8 mouse cellular contexts compared by ENCODE assay signal in genomic region chr4:128924841-128925606, GRCm38 (mm10). TPM values are rescaled to one million over a fixed set of nuclear protein-coding genes. Genes with fewer than 3 reads are reported as not detected.
DNase-seq lines count a peak whose midpoint lies in the region; ATAC-seq and TF ChIP-seq lines count a peak whose summit lies in the region.

No protein-coding gene starts in this region.

- H3K27ac ChIP-seq in forebrain, embryonic 16.5 days (ENCODE audit: low read length) = no peak overlapping the region
- peak overlapping the region; percentile 72 for H3K27ac ChIP-seq in layer of hippocampus, adult 2 months
- H3K27ac ChIP-seq in neural tube, embryonic 15.5 days (replicated peaks) = peak overlapping the region; percentile 77
- no peak overlapping the region for H3K27ac ChIP-seq in thymus, adult 2 months (ENCODE audit: control insufficient read depth, insufficient read depth, low read length)

- peak; percentile 86 for ATAC-seq in cerebellum, adult (ENCODE audit: insufficient number of reproducible peaks, low FRiP score, low TSS enrichment)
- ATAC-seq in forebrain, embryonic 16.5 days = peak; percentile 88
- ATAC-seq in neural tube, embryonic 15.5 days (ENCODE audit: low FRiP score) = peak; percentile 91

- H3K27me3 ChIP-seq in E14TG2a.4 (ENCODE audit: insufficient read depth, low read length) = peaks cover 19% of the 10 kb centered on the region
- H3K27me3 ChIP-seq in forebrain, embryonic 16.5 days (replicated peaks; ENCODE audit: control insufficient read depth, insufficient read depth, low read length) = peaks cover 8% of the 10 kb centered on the region; the same call in 1 of the 2 replicates
- H3K27me3 ChIP-seq in neural tube, embryonic 15.5 days (replicated peaks) = peaks cover 8% of the 10 kb centered on the region; the same call in 1 of the 2 replicates
- no peaks in the 10 kb centered on the region for H3K27me3 ChIP-seq in thymus, adult 2 months (ENCODE audit: control insufficient read depth, insufficient read depth, low read length)

- H3K4me1 ChIP-seq in E14TG2a.4 (replicated peaks; ENCODE audit: low read depth, low read length) = peaks cover 19% of the 10 kb centered on the region
- H3K4me1 ChIP-seq in forebrain, embryonic 16.5 days (replicated peaks; ENCODE audit: control insufficient read depth, insufficient read depth, low read length) = peaks cover 8% of the 10 kb centered on the region; the same call in 1 of the 2 replicates
- H3K4me1 ChIP-seq in lung, adult 2 months (ENCODE audit: control insufficient read depth, insufficient read depth, low read length) = peaks cover 5% of the 10 kb centered on the region; the same call in 1 of the 2 replicates
- peaks cover 10% of the 10 kb centered on the region for H3K4me1 ChIP-seq in neural tube, embryonic 15.5 days
- H3K4me1 ChIP-seq in thymus, adult 2 months (replicated peaks; ENCODE audit: control insufficient read depth, insufficient read depth, low read length) = peaks cover 3% of the 10 kb centered on the region

- TF ChIP-seq CTCF in E14TG2a.4 (conservative IDR thresholded peaks at IDR 0.05; ENCODE audit: low read length) = peak; percentile 51
- peak; percentile 95 for TF ChIP-seq CTCF in layer of hippocampus, adult 2 months (conservative IDR thresholded peaks at IDR 0.05)
- peak; percentile 70 for TF ChIP-seq CTCF in lung, adult 2 months (IDR thresholded peaks at IDR 0.05; ENCODE audit: insufficient read depth, low read length)
- peak; percentile 90 for TF ChIP-seq CTCF in thymus, adult 2 months (IDR thresholded peaks at IDR 0.05; ENCODE audit: borderline replicate concordance, control insufficient read depth, extremely low read depth, insufficient read depth, low read length, poor library complexity)

- no peaks in the 10 kb centered on the region for H3K36me3 ChIP-seq in E14TG2a.4 (ENCODE audit: insufficient read depth, low read length)
- H3K36me3 ChIP-seq in forebrain, embryonic 16.5 days (ENCODE audit: control insufficient read depth, insufficient read depth) = no peaks in the 10 kb centered on the region
- H3K36me3 ChIP-seq in neural tube, embryonic 15.5 days = no peaks in the 10 kb centered on the region
- no peaks in the 10 kb centered on the region for H3K36me3 ChIP-seq in thymus, adult 2 months (ENCODE audit: control insufficient read depth, insufficient read depth, low read length)

- peak; percentile 78 to 79 for DNase-seq in heart, postnatal 36 days
- peak; percentile 80 to 86 for DNase-seq in layer of hippocampus, adult 2 months (ENCODE audit: low spot score in 2 of 2)
- DNase-seq in lung, adult 2 months = peak; percentile 78
- peak; percentile 64 for DNase-seq in thymus, adult 2 months

- peak overlapping the region; percentile 68 for H3K4me3 ChIP-seq in E14TG2a.4 (replicated peaks; ENCODE audit: low read length)
- peak overlapping the region; percentile 38 for H3K4me3 ChIP-seq in forebrain, embryonic 16.5 days (replicated peaks; ENCODE audit: low read length)
- peak overlapping the region; percentile 64 for H3K4me3 ChIP-seq in layer of hippocampus, adult 2 months
- H3K4me3 ChIP-seq in lung, adult 2 months (replicated peaks; ENCODE audit: extremely low read depth, low read depth, low read length) = peak overlapping the region; percentile 53
- H3K4me3 ChIP-seq in neural tube, embryonic 15.5 days (replicated peaks) = peak overlapping the region; percentile 48
- H3K4me3 ChIP-seq in thymus, adult 2 months (ENCODE audit: control insufficient read depth, insufficient read depth, low read length) = peak overlapping the region; percentile 23; the same call in 1 of the 2 replicates

- no peaks in the 10 kb centered on the region for H3K9me3 ChIP-seq in E14TG2a.4 (ENCODE audit: low read length)
- no peaks in the 10 kb centered on the region for H3K9me3 ChIP-seq in forebrain, embryonic 16.5 days (ENCODE audit: control insufficient read depth, low read length)
- no peaks in the 10 kb centered on the region for H3K9me3 ChIP-seq in neural tube, embryonic 15.5 days (replicated peaks)

- H3K4me2 ChIP-seq in forebrain, embryonic 16.5 days (ENCODE audit: low read length) = peak overlapping the region; percentile 57
- H3K4me2 ChIP-seq in neural tube, embryonic 15.5 days = peak overlapping the region; percentile 81

- peak; percentile 78; the same call in 1 of the 2 replicates for TF ChIP-seq POLR2A in lung, adult 2 months (IDR thresholded peaks at IDR 0.05; ENCODE audit: borderline replicate concordance, extremely low read depth, low read depth, low read length)
- peak; percentile 62 for TF ChIP-seq POLR2A in thymus, adult 2 months (IDR thresholded peaks at IDR 0.05; ENCODE audit: control insufficient read depth, extremely low read depth, insufficient read depth, low read length, poor library complexity)

- WGBS in forebrain, embryonic 16.5 days = 13% methylated on average over 36 of the region's 36 CpGs
- 11% methylated on average over 36 of the region's 36 CpGs for WGBS in lung, adult 2 months
- 12% methylated on average over 36 of the region's 36 CpGs for WGBS in neural tube, embryonic 15.5 days
- WGBS in thymus, adult 2 months = 18% methylated on average over 36 of the region's 36 CpGs

- intact Hi-C loops in heart, postnatal 36 days (cut with DNase I) = loop anchor here (2.0 kb wide), 1 partner anchor 158 kb away; no protein-coding TSS in a partner anchor

- H3K9ac ChIP-seq in forebrain, embryonic 16.5 days (replicated peaks; ENCODE audit: low read depth, low read length) = peak overlapping the region; percentile 53
- H3K9ac ChIP-seq in neural tube, embryonic 15.5 days (replicated peaks) = peak overlapping the region; percentile 62

RNA-seq across cellular contexts. Expression of gene Azin2, which starts 37.2 kb away (rescaled TPM):
- polyA plus RNA-seq in forebrain, embryonic 16.5 days (2015; fragmentation: Nextera tagmentation; extraction: Ambion mirVana) = 9.8 and 10.3 TPM in 2 replicates
- 1 to 10 TPM; 2.4 to 3.0 TPM for total RNA-seq in heart, postnatal 36 days (2021)
- 10 to 100 TPM; 35.2 to 39.9 TPM for total RNA-seq in layer of hippocampus, adult 2 months (2021)
- polyA plus RNA-seq in lung, adult 2 months (2012; rRNA removed) = 46.2 and 49.4 TPM in 2 replicates
- 20.3 and 20.7 TPM in 2 replicates for polyA plus RNA-seq in neural tube, embryonic 15.5 days (2015; fragmentation: Nextera tagmentation; extraction: Ambion mirVana)
- polyA plus RNA-seq in thymus, adult 2 months (2012; rRNA removed) = 6.9 and 7.6 TPM in 2 replicates

RNA-seq across cellular contexts. Expression of gene Trim62, which starts 41.6 kb away (rescaled TPM):
- 9.3 and 10.9 TPM in 2 replicates for polyA plus RNA-seq in forebrain, embryonic 16.5 days (2015; fragmentation: Nextera tagmentation; extraction: Ambion mirVana)
- 1 to 10 TPM; 1.5 to 2.1 TPM for total RNA-seq in heart, postnatal 36 days (2021)
- 10 to 100 TPM; 13.0 to 14.2 TPM for total RNA-seq in layer of hippocampus, adult 2 months (2021)
- polyA plus RNA-seq in lung, adult 2 months (2012; rRNA removed) = 18.6 and 19.7 TPM in 2 replicates
- 20.9 and 25.5 TPM in 2 replicates for polyA plus RNA-seq in neural tube, embryonic 15.5 days (2015; fragmentation: Nextera tagmentation; extraction: Ambion mirVana)
- 7.3 and 10.0 TPM in 2 replicates for polyA plus RNA-seq in thymus, adult 2 months (2012; rRNA removed)

Comparison
In these comparisons a context has a peak if more than half of its experiments do, and no peak if none do; other contexts are left out.
1. H3K27ac ChIP-seq: peak in layer of hippocampus, adult 2 months (single experiment) and neural tube, embryonic 15.5 days (single experiment); none in forebrain, embryonic 16.5 days (single experiment) and thymus, adult 2 months (single experiment).
2. Peak in every context shown above with its lines, with median percentiles within 50 percentile points of each other: H3K4me3 ChIP-seq, CTCF ChIP-seq, ATAC-seq and DNase-seq.